Mouse (Mus musculus): ENCODE measurements at regions not wholly inside any gene's neighbourhood (a gene's known extent, or its start where the extent isn't known, plus 50 kb on each side); places are given as distances from the start of the nearest gene placed in this dataset.
A peak's percentile ranks its signal among the peaks of the same experiment; 100 is the strongest.

- in situ Hi-C loops (cut with MboI; ENCODE audit: low pct_unique_long_range_greater_than_20kb): no loop called here
- peaks cover 39% of the 10 kb centered on the region for H3K27me3 ChIP-seq
- peak; percentile 98 for TF ChIP-seq CTCF (IDR thresholded peaks at IDR 0.05)
- CTCF ChIA-PET: interaction anchor here (0.6 to 1.0 kb wide), 2 partner anchors 423 to 435 kb away, joined by 3 read pairs; no protein-coding TSS in a partner anchor
- POLR2A ChIA-PET: no interaction called here
- no peak for ATAC-seq
- no peak for DNase-seq (ENCODE audit: low read depth, low spot score)
Measured at GRCm38 (mm10) chr2:75137983-75138745, 312.6 kb downstream of the Mtx2 start.

- peaks cover 38% of the 10 kb centered on the region for H3K27me3 ChIP-seq
- in situ Hi-C loops (cut with MboI; ENCODE audit: low pct_unique_long_range_greater_than_20kb): no loop called here
- no peak for DNase-seq (ENCODE audit: low read depth, low spot score)
- no peak for ATAC-seq
- ChIA-PET CTCF (no interaction called here), POLR2A (no interaction called here)
- no peak for TF ChIP-seq CTCF (IDR thresholded peaks at IDR 0.05)
Measured at GRCm38 (mm10) chr2:75138746-75139060, 313.1 kb downstream of the Mtx2 start.

- H3K27me3 ChIP-seq: peaks cover 34% of the 10 kb centered on the region
- ATAC-seq (no peak), DNase-seq (ENCODE audit: low read depth, low spot score) (no peak)
- POLR2A ChIA-PET: no interaction called here
- CTCF ChIA-PET: no interaction called here
- in situ Hi-C loops (cut with MboI; ENCODE audit: low pct_unique_long_range_greater_than_20kb): no loop called here
- no peak for TF ChIP-seq CTCF (IDR thresholded peaks at IDR 0.05)
Measured at GRCm38 (mm10) chr2:75139544-75139943, 313.9 kb downstream of the Mtx2 start.

- ChIA-PET CTCF (no interaction called here), POLR2A (no interaction called here)
- H3K27me3 ChIP-seq: peaks cover 11% of the 10 kb centered on the region
- ATAC-seq (no peak), DNase-seq (ENCODE audit: low read depth, low spot score) (no peak)
- TF ChIP-seq CTCF (IDR thresholded peaks at IDR 0.05): no peak
- in situ Hi-C loops (cut with MboI; ENCODE audit: low pct_unique_long_range_greater_than_20kb): loop anchor here (10.0 kb wide), 2 partner anchors 162 to 448 kb away; partner anchors contain the start of genes Hoxd10 and Hoxd9
Measured at GRCm38 (mm10) chr2:75142675-75143074, 317.1 kb downstream of the Mtx2 start.

- ChIA-PET CTCF (no interaction called here), POLR2A (no interaction called here)
- DNase-seq (ENCODE audit: low read depth, low spot score): no peak
- TF ChIP-seq CTCF (IDR thresholded peaks at IDR 0.05): no peak
- in situ Hi-C loops (cut with MboI; ENCODE audit: low pct_unique_long_range_greater_than_20kb): loop anchor here (10.0 kb wide), 2 partner anchors 160 to 450 kb away; partner anchors contain the start of genes Hoxd10 and Hoxd9
- peaks cover 5% of the 10 kb centered on the region for H3K27me3 ChIP-seq
- no peak for ATAC-seq
Measured at GRCm38 (mm10) chr2:75144861-75145260, 319.3 kb downstream of the Mtx2 start.

- in situ Hi-C loops (cut with MboI; ENCODE audit: low pct_unique_long_range_greater_than_20kb): loop anchor here (10.0 kb wide), 2 partner anchors 159 to 451 kb away; partner anchors contain the start of genes Hoxd10 and Hoxd9
- DNase-seq (ENCODE audit: low read depth, low spot score) (no peak), ATAC-seq (no peak)
- no peak for TF ChIP-seq CTCF (IDR thresholded peaks at IDR 0.05)
- H3K27me3 ChIP-seq: peaks cover 5% of the 10 kb centered on the region
- CTCF ChIA-PET: no interaction called here
- POLR2A ChIA-PET: no interaction called here
Measured at GRCm38 (mm10) chr2:75146256-75146655, 320.7 kb downstream of the Mtx2 start.

GRCm38 (mm10) chr2:75147399-75147798 is 321.8 kb downstream of the Mtx2 start:
- no peak for DNase-seq (ENCODE audit: low read depth, low spot score)

GRCm38 (mm10) chr2:75147967-75148366 is 322.4 kb downstream of the Mtx2 start:
- in situ Hi-C loops (cut with MboI; ENCODE audit: low pct_unique_long_range_greater_than_20kb): loop anchor here (10.0 kb wide), 2 partner anchors 157 to 453 kb away; partner anchors contain the start of genes Hoxd10 and Hoxd9
- no peak for ATAC-seq
- TF ChIP-seq CTCF (IDR thresholded peaks at IDR 0.05): no peak
- POLR2A ChIA-PET: no interaction called here
- peaks cover 6% of the 10 kb centered on the region for H3K27me3 ChIP-seq
- DNase-seq (ENCODE audit: low read depth, low spot score): no peak
- CTCF ChIA-PET: interaction anchor here (0.9 kb wide), 1 partner anchor 446 kb away, joined by 3 read pairs; no protein-coding TSS in a partner anchor

More at GRCm38 (mm10) chr2:75147399-75147798, 321.8 kb downstream of the Mtx2 start:
- CTCF ChIA-PET: no interaction called here
- POLR2A ChIA-PET: no interaction called here
- no peak for ATAC-seq
- no peak for TF ChIP-seq CTCF (IDR thresholded peaks at IDR 0.05)
- H3K27me3 ChIP-seq: peaks cover 5% of the 10 kb centered on the region
- in situ Hi-C loops (cut with MboI; ENCODE audit: low pct_unique_long_range_greater_than_20kb): loop anchor here (10.0 kb wide), 2 partner anchors 157 to 453 kb away; partner anchors contain the start of genes Hoxd10 and Hoxd9

- CTCF ChIA-PET: interaction anchor here (0.9 to 1.9 kb wide), 2 partner anchors 447 kb away, joined by 3 to 10 read pairs; no protein-coding TSS in a partner anchor
Measured at GRCm38 (mm10) chr2:75149036-75149435, 323.4 kb downstream of the Mtx2 start.

GRCm38 (mm10) chr2:75149562-75149961 is 324.0 kb downstream of the Mtx2 start:
- no peak for TF ChIP-seq CTCF (IDR thresholded peaks at IDR 0.05)
- DNase-seq (ENCODE audit: low read depth, low spot score): no peak
- ChIA-PET CTCF (interaction anchor here (1.8 to 1.9 kb wide), 2 partner anchors 436 to 448 kb away, joined by 6 to 10 read pairs; no protein-coding TSS in a partner anchor), POLR2A (interaction anchor here (0.6 kb wide), 2 partner anchors 263 to 472 kb away, joined by 3 read pairs; no protein-coding TSS in a partner anchor)
- no peak for ATAC-seq
- in situ Hi-C loops (cut with MboI; ENCODE audit: low pct_unique_long_range_greater_than_20kb): loop anchor here (10.0 kb wide), 2 partner anchors 155 to 455 kb away; partner anchors contain the start of genes Hoxd10 and Hoxd9
- H3K27me3 ChIP-seq: peaks cover 13% of the 10 kb centered on the region

More at GRCm38 (mm10) chr2:75149036-75149435, 323.4 kb downstream of the Mtx2 start:
- ATAC-seq (no peak), DNase-seq (ENCODE audit: low read depth, low spot score) (no peak)
- in situ Hi-C loops (cut with MboI; ENCODE audit: low pct_unique_long_range_greater_than_20kb): loop anchor here (10.0 kb wide), 2 partner anchors 156 to 454 kb away; partner anchors contain the start of genes Hoxd10 and Hoxd9
- TF ChIP-seq CTCF (IDR thresholded peaks at IDR 0.05): no peak
- peaks cover 13% of the 10 kb centered on the region for H3K27me3 ChIP-seq
- POLR2A ChIA-PET: no interaction called here

- peak; percentile 68 for TF ChIP-seq CTCF (IDR thresholded peaks at IDR 0.05)
- POLR2A ChIA-PET: interaction anchor here (0.6 to 0.7 kb wide), 4 partner anchors 85 to 478 kb away, joined by 3 to 4 read pairs (median 3); no protein-coding TSS in a partner anchor
- H3K27me3 ChIP-seq: peaks cover 20% of the 10 kb centered on the region
- DNase-seq (ENCODE audit: low read depth, low spot score): no peak
- CTCF ChIA-PET: interaction anchor here (0.6 to 2.2 kb wide), 20 partner anchors 10 to 449 kb away, joined by 3 to 16 read pairs (median 4); partner anchors contain the start of gene Hoxd8
- ATAC-seq: no peak
- in situ Hi-C loops (cut with MboI; ENCODE audit: low pct_unique_long_range_greater_than_20kb): loop anchor here (5.0 kb wide), 1 partner anchor 431 kb away; no protein-coding TSS in a partner anchor
Measured at GRCm38 (mm10) chr2:75150986-75151385, 325.4 kb downstream of the Mtx2 start.
